Mouse (Mus musculus) liver, postnatal 0 days (tissue): Measurements from ENCODE around the gene Lmod2.

Experiments used
- CTCF ChIP-seq: sonication (generic); IDR thresholded peaks from 2 replicates; pipeline ENCODE4 v1.5.1; 2016; ENCODE audit warnings: antibody characterized with exemption, low read depth
- EP300 ChIP-seq: IDR thresholded peaks from 2 replicates; pipeline ENCODE4 v1.6.1; 2016; ENCODE audit warnings: antibody characterized with exemption, low read depth, mild to moderate bottlenecking

DNA sequence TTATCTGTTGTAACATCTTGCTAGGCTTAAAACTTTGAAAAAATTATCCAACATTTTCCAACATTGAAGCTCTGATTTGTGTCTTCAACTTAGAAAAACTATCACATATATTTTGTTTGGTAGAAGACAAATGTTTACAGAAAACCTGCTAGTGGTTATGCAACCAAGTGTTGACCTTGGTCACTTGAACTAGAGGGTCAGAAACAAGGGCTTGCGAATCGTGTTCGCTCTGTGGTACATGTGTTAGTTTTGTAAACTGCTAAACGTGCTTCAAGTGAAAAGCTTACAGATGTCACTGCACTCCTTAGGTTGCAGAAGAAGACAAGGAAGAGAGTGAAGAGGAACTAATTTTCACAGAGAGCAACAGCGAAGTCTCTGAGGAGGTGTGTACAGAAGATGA lies 5.4 kb downstream of the Lmod2 start:
- no peak for TF ChIP-seq CTCF
- TF ChIP-seq EP300: no peak
